Mouse (Mus musculus): Measurements from ENCODE around the gene Shisa9.

The Shisa9 gene

DNA sequence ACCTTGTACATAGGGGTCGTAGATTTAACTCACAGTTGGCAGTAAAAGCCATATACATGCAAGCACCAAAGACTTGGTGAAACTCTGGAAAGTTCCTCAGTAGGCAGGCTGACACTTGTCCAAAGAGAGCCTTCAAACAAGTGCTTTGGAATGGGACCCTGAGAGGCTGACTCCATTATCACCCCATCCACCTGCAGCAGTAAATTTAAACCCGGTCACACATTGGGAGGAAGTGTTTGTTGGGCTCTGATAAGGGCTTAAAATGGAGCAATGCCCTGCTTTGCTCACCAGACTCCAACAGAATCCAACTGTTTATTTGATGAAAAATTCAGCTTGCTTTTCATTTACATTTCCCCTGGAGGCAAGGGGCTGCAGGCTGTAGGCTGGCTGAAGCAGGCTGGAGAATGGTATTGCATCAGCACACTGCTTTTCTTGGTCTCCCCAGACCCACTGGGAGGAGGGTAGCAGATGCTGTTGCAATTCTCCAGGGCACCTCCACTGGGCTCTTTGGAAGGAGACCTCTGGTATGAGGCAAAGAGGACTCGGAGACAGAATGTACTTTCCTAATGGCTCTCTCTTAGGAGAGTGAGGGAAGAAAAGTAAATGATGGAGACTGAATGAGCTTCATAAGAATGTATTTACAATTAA is 323.5 kb downstream of the Shisa9 start:
- DNase-seq (ENCODE audit: extremely low spot score, low spot score) = no peak

DNA sequence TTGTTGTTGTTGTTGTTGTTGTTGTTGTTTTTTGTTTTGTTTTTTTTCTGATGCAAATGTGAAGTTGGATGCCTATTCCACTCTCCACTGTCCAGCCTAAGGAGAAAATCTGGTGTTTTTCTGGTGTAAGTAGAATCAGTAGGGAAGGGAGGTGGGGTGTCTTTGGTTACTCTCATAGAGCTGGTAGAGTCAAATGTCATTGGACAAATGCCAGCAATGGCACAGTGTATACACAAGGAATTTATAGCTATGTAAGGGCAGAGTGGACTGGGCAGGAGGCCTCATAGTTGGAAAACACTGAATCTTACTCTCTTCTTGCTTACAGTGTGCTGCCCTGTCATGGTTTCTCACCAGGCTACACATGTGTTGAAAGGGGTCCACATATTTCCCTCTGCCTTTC is 325.9 kb downstream of the Shisa9 start:
- no peak for DNase-seq (ENCODE audit: extremely low spot score, low spot score)

DNA sequence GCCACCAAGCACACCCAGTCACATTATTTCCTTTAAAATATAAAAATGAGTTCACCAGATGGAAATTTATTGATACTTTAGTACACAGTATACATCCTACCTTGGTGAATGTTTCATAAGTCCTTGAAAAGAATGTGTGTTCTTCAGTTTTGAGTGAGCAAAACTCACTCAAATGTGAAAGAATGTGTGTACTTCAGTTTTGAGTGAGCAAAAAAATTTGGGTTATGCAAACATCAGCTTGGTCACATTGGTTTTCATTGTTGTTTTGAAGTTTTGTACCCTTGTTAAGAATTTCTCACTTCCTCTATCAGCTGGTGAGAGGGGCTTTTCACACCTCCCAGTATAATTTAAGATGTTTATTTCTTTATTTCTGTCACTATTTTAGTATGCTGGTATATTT is 331.7 kb downstream of the Shisa9 start:
- no peak for DNase-seq (ENCODE audit: extremely low spot score, low spot score)

Data from neural tube, embryonic 10.5 days (tissue).